Mouse (Mus musculus) layer of hippocampus, adult 2 months (tissue): ENCODE results near the gene Gm8206. TPM values are rescaled to one million over a fixed set of nuclear protein-coding genes. Genes with fewer than 3 reads are reported as not detected.
A peak's percentile ranks its signal among the peaks of the same experiment; 100 is the strongest.
"Not testable (repeated sequence)": the region's sequence is repeated elsewhere in the genome, so short reads cannot be mapped to it uniquely, and the experiment has no call there.

Experiments
- DNase-seq, 2 experiments: peaks; one replicate each; pipeline ENCODE4 v3.0.0; 2022; ENCODE audit warnings: low spot score in 2 of 2
- H3K27ac ChIP-seq: fragments of 200-600 bp; 2 replicates; pipeline ENCODE4 v1.8.1; 2022
- H3K4me3 ChIP-seq: fragments of 200-600 bp; 2 replicates; pipeline ENCODE4 v1.8.1; 2022; ENCODE audit warnings: mild to moderate bottlenecking
- CTCF ChIP-seq: fragments of 200-600 bp; conservative IDR thresholded peaks from 2 replicates; pipeline ENCODE4 v1.8.1; 2022; ENCODE audit warnings: antibody characterized with exemption, mild to moderate bottlenecking, moderate library complexity
- long read RNA-seq, 2 experiments: library from polyadenylated mRNA; stranded (forward); transcript quantifications; one replicate each; pipeline ENCODE4 v2.0.0; 2021; ENCODE audit warnings: borderline mapping rate in 2 of 2
- total RNA-seq, 2 experiments: library from RNA; stranded (reverse); gene quantifications; 2 replicates each; pipeline ENCODE4 v1.2.3; 2021

Gm8206 gene
- 1 to 10 TPM in 1 of 2 experiments, under 1 TPM in 1; 0.82 to 2.4 TPM for total RNA-seq
- long read RNA-seq, experiment 1, partial matches to known transcripts = 0 of 1 reads
- long read RNA-seq, experiment 1, other reads (novel, unspliced or antisense) = 1 of 1 reads
- long read RNA-seq, experiment 2, partial matches to known transcripts = 0 of 1 reads
- long read RNA-seq, experiment 2, other reads (novel, unspliced or antisense) = 1 of 1 reads

DNA sequence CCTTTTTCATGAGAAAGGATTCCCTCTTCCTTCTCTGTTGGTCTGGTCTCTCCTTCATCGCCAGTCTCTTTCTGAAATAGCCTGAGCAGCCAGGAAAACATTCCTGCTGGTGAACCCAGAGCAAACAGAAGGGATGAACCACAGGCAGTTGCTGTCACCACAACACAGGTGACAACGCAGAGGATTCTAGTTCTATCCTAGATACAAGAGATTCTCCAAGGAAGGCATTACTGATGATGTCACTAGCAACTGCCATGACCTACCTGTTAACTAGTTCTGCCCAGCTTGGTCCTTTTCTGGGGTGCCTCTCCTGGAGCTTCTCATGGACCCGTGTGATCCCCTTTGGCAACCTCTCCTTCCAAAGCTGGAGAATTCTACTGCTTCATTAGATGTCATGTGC, at the start of gene Gm8206:
TSS of gene Gm8206 (minus strand) at position 101 of the 400 bp plus-strand sequence.
- not testable (repeated sequence) for DNase-seq

DNA sequence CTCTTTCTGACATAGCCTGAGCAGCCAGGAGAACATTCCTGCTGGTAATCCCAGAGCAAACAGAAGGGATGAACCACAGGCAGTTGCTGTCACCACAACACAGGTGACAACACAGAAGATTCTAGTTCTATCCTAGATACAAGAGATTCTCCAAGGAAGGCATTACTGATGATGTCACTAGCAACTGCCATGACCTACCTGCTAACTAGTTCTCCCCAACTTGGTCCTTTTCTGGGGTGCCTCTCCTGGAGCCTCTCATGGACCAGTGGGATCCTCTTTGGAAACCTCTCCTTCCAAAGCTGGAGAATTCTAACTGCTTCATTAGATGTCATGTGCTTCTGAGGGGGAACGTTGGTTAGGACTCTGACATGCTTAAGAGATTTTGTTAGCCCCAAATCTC, 32.0 kb upstream of the Gm8206 start, which contains the start of gene Gm3476:
TSS of gene Gm3476 (minus strand) at position 101 of the 400 bp plus-strand sequence.
- DNase-seq, H3K27ac ChIP-seq, H3K4me3 ChIP-seq: not testable (repeated sequence)

More for the DNA sequence above, at the start of gene Gm8206:
- H3K27ac ChIP-seq, H3K4me3 ChIP-seq: not testable (repeated sequence)

DNA sequence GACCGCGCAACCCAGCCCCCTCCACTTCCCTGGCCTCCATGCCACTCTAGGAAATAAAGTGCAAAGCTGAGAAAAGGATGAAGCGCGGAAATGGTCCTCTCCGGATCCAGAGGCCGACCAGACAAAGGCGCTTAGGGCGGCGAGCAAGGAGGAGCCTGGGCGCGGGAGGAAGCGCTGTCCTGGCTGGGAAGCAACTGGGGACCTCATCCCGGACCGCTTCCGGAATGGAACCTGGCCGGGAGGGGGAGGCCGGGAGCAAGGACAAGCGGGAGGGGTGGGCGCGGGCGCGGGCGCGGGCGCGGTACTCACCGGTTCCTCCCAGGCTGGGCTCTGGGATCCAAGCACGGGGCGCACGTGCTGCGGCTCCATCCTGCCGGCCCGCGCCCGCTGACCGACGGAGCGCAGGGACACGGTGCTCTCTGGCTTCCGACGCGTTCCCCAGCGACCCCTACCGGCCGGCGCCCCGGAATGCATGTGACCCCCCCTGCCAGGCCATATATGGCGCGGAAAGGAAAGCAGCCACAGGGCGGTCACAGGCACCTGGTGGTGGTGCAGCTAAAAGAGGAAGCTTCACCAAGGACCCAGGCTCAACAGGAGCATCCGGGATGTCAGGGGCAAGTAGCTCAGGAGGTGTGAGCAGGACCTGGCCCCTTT, 14.7 kb upstream of the Gm8206 start, which contains the start of gene Gm3468:
TSS of gene Gm3468 (minus strand) at position 394 of the 654 bp plus-strand sequence.
- H3K27ac ChIP-seq = not testable (repeated sequence)
- H3K4me3 ChIP-seq = peak within 1 kb of the TSS; percentile 42
- peak; percentile 20 to 56 for DNase-seq
- TF ChIP-seq CTCF = peak; percentile 63

- H3K27ac ChIP-seq, DNase-seq, H3K4me3 ChIP-seq: not testable (repeated sequence)
- TF ChIP-seq CTCF = peak; percentile 56
Observed at GRCm38 (mm10) chr14:6107500-6107899, 13.8 kb upstream of the Gm8206 start.

DNA sequence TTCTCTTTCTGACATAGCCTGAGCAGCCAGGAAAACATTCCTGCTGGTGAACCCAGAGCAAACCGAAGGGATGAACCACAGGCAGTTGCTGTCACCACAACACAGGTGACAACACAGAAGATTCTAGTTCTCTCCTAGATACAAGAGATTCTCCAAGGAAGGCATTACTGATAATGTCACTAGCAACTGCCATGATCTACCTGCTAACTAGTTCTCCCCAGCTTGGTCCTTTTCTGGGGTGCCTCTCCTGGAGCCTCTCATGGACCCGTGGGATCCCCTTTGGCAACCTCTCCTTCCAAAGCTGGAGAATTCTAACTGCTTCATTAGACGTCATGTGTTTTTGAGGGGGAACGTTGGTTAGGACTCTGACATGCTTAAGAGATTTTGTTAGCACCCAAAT, 35.6 kb downstream of the Gm8206 start, which contains the start of gene Gm6337:
TSS of gene Gm6337 (minus strand) at position 101 of the 400 bp plus-strand sequence.
- not testable (repeated sequence) for H3K27ac ChIP-seq, H3K4me3 ChIP-seq, DNase-seq

- H3K4me3 ChIP-seq, DNase-seq, H3K27ac ChIP-seq: not testable (repeated sequence)
Observed at GRCm38 (mm10) chr14:5987136-5987535, 106.6 kb downstream of the Gm8206 start.

DNA sequence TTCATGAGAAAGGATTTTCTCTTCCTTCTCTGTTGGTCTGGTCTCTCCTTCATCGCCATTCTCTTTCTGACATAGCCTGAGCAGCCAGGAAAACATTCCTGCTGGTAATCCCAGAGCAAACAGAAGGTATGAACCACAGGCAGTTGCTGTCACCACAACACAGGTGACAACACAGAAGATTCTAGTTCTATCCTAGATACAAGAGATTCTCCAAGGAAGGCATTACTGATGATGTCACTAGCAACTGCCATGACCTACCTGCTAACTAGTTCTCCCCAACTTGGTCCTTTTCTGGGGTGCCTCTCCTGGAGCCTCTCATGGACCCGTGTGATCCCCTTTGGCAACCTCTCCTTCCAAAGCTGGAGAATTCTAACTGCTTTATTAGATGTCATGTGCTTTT, 114.7 kb downstream of the Gm8206 start, which contains the start of gene Gm3453:
TSS of gene Gm3453 (minus strand) at position 101 of the 400 bp plus-strand sequence.
- not testable (repeated sequence) for H3K27ac ChIP-seq, H3K4me3 ChIP-seq, DNase-seq

Other genes with a start within 250 kb of the Gm8206 start
- 1 to 10 TPM in 1 of 2 experiments, under 1 TPM in 1; 0.92 to 1.3 TPM for gene Gm8237, start 213.6 kb downstream of the Gm8206 start, total RNA-seq
- gene Gm3248, start 132.2 kb downstream of the Gm8206 start, total RNA-seq = 1 to 10 TPM; 1.3 to 1.8 TPM
- not detected for gene Gm3453, start 114.8 kb downstream of the Gm8206 start, total RNA-seq
- not detected for gene Gm6337, start 35.7 kb downstream of the Gm8206 start, total RNA-seq
- 1 to 10 TPM in 1 of 2 experiments, under 1 TPM in 1; 0.84 to 1.6 TPM for gene Gm3468, start 14.7 kb upstream of the Gm8206 start, total RNA-seq
- gene Gm3476, start 31.9 kb upstream of the Gm8206 start, total RNA-seq = not detected
- gene Gm21560, start 125.3 kb upstream of the Gm8206 start, total RNA-seq = 1 to 10 TPM; 1.2 to 1.4 TPM
- 1 to 10 TPM; 2.8 to 3.1 TPM for gene Gm3411, start 193.3 kb upstream of the Gm8206 start, total RNA-seq
- not detected for gene Gm21103, start 210.9 kb upstream of the Gm8206 start, total RNA-seq
- not detected for gene Gm3618, start 249.7 kb upstream of the Gm8206 start, total RNA-seq